Mouse (Mus musculus) liver, adult 2 months (tissue): Measurements from ENCODE around the gene Foxf1.

Source experiments
- CTCF ChIP-seq: fragments of 200-500 bp; IDR thresholded peaks from 2 replicates; pipeline ENCODE4 v1.5.1; 2011; ENCODE audit warnings: low read depth, low read length, control low read depth
- POLR2A ChIP-seq: fragments of 200-500 bp; IDR thresholded peaks from 2 replicates; pipeline ENCODE4 v1.6.1; 2011; ENCODE audit warnings: low read length, control low read depth; ENCODE audit not compliant: insufficient read depth; ENCODE audit errors: extremely low read depth

DNA sequence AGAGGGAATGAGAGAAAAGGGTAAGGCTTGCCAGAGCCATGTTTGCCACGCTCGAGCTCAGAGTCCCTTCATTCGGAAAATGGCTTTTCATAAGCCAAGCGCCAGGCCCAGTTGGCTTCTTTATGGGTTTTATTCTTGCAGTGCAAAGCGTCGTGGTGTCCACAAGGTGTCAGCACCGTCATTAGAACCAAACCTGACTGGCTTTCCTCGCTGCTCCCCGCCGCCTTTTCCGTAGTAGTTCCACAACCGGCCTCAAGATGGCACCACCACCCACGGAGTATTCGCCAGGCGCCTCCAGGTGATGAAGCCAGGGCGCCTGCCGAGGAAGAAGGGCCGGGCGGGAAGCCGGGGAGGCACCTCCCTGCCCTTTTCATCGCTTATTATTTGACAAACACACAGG, 29.1 kb downstream of the Foxf1 start:
- TF ChIP-seq CTCF = peak; percentile 98
- no peak for TF ChIP-seq POLR2A
